Mouse (Mus musculus) liver, embryonic 14.5 days (tissue): ENCODE measurements at regions not wholly inside any gene's neighbourhood (a gene's known extent, or its start where the extent isn't known, plus 50 kb on each side); places are given as distances from the start of the nearest gene placed in this dataset.

Experiments used
- ATAC-seq: fragments of 200-750 bp; cut with Nextera tagmentation; 2 replicates; pipeline ENCODE4 v1.8.0; 2017; ENCODE audit warnings: moderate number of reproducible peaks, mild to moderate bottlenecking, moderate library complexity; ENCODE audit not compliant: insufficient read depth
- DNase-seq, 3 experiments: peaks; one replicate each; pipeline ENCODE4 v3.0.0-alpha.2; 2012 to 2013; ENCODE audit warnings: low read depth in 3 of 3, low spot score in 3 of 3
- H3K27ac ChIP-seq: fragments of 300-500 bp; sonication (generic); 2 replicates; pipeline ENCODE4 v1.5.1; 2014; ENCODE audit warnings: moderate library complexity, mild to moderate bottlenecking, control low read depth, inconsistent platforms
- H3K27me3 ChIP-seq: fragments of 300-500 bp; sonication (generic); 2 replicates; pipeline ENCODE4 v1.6.1; 2014; ENCODE audit warnings: mild to moderate bottlenecking, low read length, moderate library complexity; ENCODE audit not compliant: control insufficient read depth, insufficient read depth
- H3K36me3 ChIP-seq: fragments of 300-500 bp; sonication (generic); replicated peaks from 2 replicates; pipeline ENCODE4 v1.6.1; 2014; ENCODE audit warnings: low read depth; ENCODE audit not compliant: control insufficient read depth, insufficient read depth
- H3K4me1 ChIP-seq, 2 experiments: fragments of 200-500 bp in 1 of 2; fragments of 300-500 bp in 1 of 2; sonication (generic) in 1 of 2; replicated peaks; 2 replicates each; pipeline ENCODE4 v1.6.1; 2012 to 2014; ENCODE audit warnings: antibody characterized with exemption in 1 of 2, inconsistent platforms in 1 of 2, low read length in 1 of 2; ENCODE audit not compliant: control insufficient read depth in 2 of 2, insufficient read depth in 2 of 2
- H3K4me2 ChIP-seq: fragments of 300-500 bp; sonication (generic); 2 replicates; pipeline ENCODE4 v1.6.1; 2014; ENCODE audit warnings: low read depth, mild to moderate bottlenecking, control low read depth, moderate library complexity
- H3K4me3 ChIP-seq, 2 experiments: fragments of 200-500 bp in 1 of 2; fragments of 300-500 bp in 1 of 2; sonication (generic) in 1 of 2; 2 replicates each; pipeline ENCODE4 v1.5.1; 2012 to 2014; ENCODE audit warnings: low read depth in 2 of 2, low read length in 2 of 2, mild to moderate bottlenecking in 2 of 2, control low read depth in 1 of 2, inconsistent platforms in 1 of 2, moderate library complexity in 1 of 2; ENCODE audit not compliant: insufficient read depth in 1 of 2
- H3K9ac ChIP-seq: fragments of 300-500 bp; sonication (generic); replicated peaks from 2 replicates; pipeline ENCODE4 v1.6.1; 2014; ENCODE audit warnings: mild to moderate bottlenecking, control low read depth, moderate library complexity
- H3K9me3 ChIP-seq: fragments of 300-500 bp; sonication (generic); 2 replicates; pipeline ENCODE4 v1.6.1; 2016; ENCODE audit warnings: low read length, mixed read lengths; ENCODE audit not compliant: control insufficient read depth
- CTCF ChIP-seq: IDR thresholded peaks from 2 replicates; pipeline ENCODE4 v1.5.1; 2016; ENCODE audit warnings: antibody characterized with exemption, low read depth, control low read depth
- EP300 ChIP-seq: IDR thresholded peaks from 2 replicates; pipeline ENCODE4 v1.6.1; 2016; ENCODE audit warnings: antibody characterized with exemption, low read depth
- WGBS: fragments of 180-500 bp; shearing (Covaris S2); extraction: QIAGEN DNeasy Blood & Tissue Kit; methylation state at CpG from one replicate; pipeline ENCODE4 v1.1.7; 2014; ENCODE audit not compliant: insufficient replicate concordance; 5-methylcytosine and 5-hydroxymethylcytosine counted together

DNA sequence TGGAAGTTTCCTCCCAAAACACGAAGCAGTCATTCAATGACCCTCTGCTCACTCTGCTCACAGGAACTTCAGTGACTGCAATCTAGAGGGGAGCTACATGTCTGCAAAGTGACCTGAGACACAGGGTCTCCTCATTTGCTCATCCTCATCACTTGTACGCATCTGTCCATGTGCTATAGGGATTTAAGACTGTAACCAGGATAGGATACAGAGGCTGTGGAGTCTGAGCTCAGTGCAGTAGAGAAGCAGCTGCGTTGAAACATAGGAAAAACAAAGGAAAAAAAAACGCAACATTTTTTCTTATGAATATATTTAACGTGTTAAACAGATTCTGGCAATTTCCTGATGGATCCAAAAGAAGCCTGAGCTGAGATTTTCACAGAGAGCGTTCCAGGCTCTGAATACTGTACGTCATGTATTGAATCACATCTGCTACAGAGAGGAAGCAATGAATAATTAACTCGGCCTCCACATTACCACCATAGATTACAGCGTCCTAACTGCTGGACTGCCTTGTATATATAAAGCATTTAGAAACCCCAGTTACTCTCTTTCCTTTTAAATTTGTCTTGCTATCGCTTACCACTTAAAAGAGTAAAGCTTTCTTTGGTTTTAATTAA, 183.7 kb upstream of the Gm12695 start:
- Histone ChIP-seq H3K27ac (no peak overlapping the region), H3K4me1 (no peaks in the 10 kb centered on the region), H3K36me3 (no peaks in the 10 kb centered on the region), H3K4me3 (no peak overlapping the region), H3K27me3 (no peaks in the 10 kb centered on the region), H3K9me3 (no peaks in the 10 kb centered on the region), H3K4me2 (no peak overlapping the region), H3K9ac (no peak overlapping the region)
- WGBS = 55% methylated on average over 10 of the region's 10 CpGs
- no peak for DNase-seq
- no peak for ATAC-seq
- TF ChIP-seq CTCF (no peak), EP300 (no peak)
